Mouse (Mus musculus) Patski (cell line): Measurements from ENCODE around the gene Stk19. TPM values are rescaled to one million over a fixed set of nuclear protein-coding genes. Genes with fewer than 3 reads are reported as not detected.

Experiments
- ATAC-seq: fragments of 100-300 bp; one replicate; pipeline ENCODE4 v1.8.0; 2021
- CTCF ChIA-PET: fragments of 350-600 bp; sonication (Branson Sonifier 250); formaldehyde crosslinking; loops from one replicate; lab custom pipeline; 2022; ENCODE audit warnings: inconsistent platforms; lab: Charles Lee
- POLR2A ChIA-PET: fragments of 350-600 bp; sonication (Branson Sonifier 250); formaldehyde crosslinking; loops from one replicate; lab custom pipeline; 2022; ENCODE audit warnings: antibody characterized with exemption, inconsistent platforms; lab: Charles Lee
- DNase-seq: peaks from one replicate; pipeline ENCODE4 v3.0.0-alpha.2; 2011; ENCODE audit warnings: low read depth, low spot score
- H3K27me3 ChIP-seq: fragments of 371-371 bp; one replicate; pipeline ENCODE4 v1.5.1; 2021
- CTCF ChIP-seq: fragments of 100-300 bp; IDR thresholded peaks from one replicate; pipeline ENCODE4 v1.5.1; 2021
- in situ Hi-C: fragments of 300-500 bp; cut with MboI; formaldehyde crosslinking; loops from 3 replicates; pipeline ENCODE4 v1.11.1; 2018; ENCODE audit warnings: low pct_unique_long_range_greater_than_20kb, mixed read lengths
- polyA plus RNA-seq: library from polyadenylated mRNA; unstranded; gene quantifications from one replicate; pipeline ENCODE4 v1.2.3, GENCODE M21; 2021

Stk19 gene
- 50.8 TPM for polyA plus RNA-seq

DNA sequence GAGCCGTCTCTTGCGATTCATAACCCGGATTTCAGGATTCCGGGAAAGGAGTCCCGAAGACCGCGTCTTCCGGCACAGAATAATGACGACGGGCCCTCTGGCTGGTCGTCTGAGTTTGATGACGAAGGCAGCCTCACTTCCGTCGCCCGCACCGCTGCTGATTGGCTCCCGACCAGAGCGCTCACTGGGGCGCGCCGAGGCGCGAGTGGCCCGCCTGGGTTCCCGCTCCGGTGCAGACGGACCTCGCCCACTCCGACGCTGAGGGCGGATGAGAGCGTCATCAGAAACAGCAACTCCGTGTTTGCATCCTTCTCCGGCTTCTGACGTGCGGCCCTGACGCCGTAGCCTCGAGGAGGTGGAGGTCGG is at the start of gene Stk19, which contains the start of gene Dxo:
Stk19 (minus strand) TSS at position 90 of the 366 bp plus-strand sequence.
Dxo (plus strand) TSS at position 164 of the 366 bp plus-strand sequence.
- TF ChIP-seq CTCF: no peak
- peak; percentile 85 for DNase-seq
- peak; percentile 78 for ATAC-seq
- ChIA-PET CTCF (no interaction called here), POLR2A (no interaction called here)
- in situ Hi-C loops: no loop called here
- no peaks in the 10 kb centered on the region for H3K27me3 ChIP-seq

DNA sequence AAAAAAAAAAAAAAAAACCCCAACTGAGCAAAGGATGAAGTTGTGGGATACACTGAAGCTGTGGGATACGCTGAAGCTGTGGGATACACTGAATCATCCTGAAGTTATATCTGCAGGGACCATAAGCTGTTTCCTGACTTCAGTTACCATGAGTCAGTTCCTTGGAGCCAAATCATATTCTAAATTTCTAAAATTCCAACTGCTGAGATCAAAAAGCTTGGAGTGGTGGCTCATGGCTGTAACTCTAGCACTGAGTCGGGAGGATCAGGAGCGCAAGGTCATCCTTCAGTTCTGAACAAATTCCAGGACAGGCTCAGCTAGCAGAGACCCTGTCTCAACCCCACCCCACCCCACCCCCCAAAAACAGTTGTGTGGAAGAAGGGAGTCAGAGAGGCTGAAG is 48.9 kb upstream of the Stk19 start:
- no peak for TF ChIP-seq CTCF
- in situ Hi-C loops: no loop called here
- ChIA-PET CTCF (interaction anchor here (1.9 kb wide), 1 partner anchor 30 kb away, joined by 6 read pairs; no protein-coding TSS in a partner anchor), POLR2A (interaction anchor here (0.6 kb wide), 1 partner anchor 17 kb away, joined by 4 read pairs; no protein-coding TSS in a partner anchor)
- H3K27me3 ChIP-seq: no peaks in the 10 kb centered on the region
- no peak for DNase-seq
- peak; percentile 31 for ATAC-seq

DNA sequence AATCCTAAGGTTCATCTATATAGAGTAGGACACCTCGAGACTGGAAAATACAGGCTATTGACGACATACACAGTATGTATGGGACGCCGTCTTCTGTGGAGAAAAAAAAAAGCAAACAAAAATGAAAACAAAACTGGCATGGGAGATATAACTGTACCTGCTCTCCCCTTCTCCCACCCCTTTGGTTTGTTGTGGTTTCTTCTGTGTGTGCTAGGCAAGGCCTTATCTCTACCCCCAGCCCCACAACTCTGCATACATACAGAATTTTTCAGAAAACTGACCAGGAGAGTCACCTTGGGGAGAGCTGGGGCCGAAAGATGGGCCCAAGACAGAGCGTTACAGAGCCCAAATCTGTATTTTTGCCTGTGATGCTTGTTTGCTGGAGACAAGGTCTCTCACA is 48.0 kb upstream of the Stk19 start:
- ATAC-seq: no peak

DNA sequence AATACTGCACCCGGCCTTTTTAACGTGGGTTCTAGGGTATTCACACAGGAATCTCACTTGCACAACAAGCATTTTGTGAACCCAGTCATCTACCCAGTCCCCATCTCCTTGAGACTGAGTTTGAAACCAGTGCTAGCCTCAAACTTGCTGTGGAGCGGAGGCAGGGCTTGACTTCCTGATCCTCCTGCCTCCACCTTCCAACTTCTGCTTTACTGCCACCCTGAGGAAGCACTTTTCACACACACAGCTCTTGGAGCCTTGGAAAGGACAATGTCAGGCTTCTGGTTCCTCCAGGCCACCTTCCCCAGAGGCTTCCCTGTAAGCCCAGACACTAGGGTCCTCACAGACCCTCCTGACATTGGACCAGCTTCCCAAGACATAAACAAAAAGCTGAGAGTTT is 46.6 kb upstream of the Stk19 start:
- no peak for TF ChIP-seq CTCF
- ChIA-PET CTCF (interaction anchor here (0.9 to 2.2 kb wide), 3 partner anchors 27 to 41 kb away, joined by 3 to 5 read pairs (median 4); no protein-coding TSS in a partner anchor), POLR2A (no interaction called here)
- ATAC-seq: peak; percentile 49
- no peaks in the 10 kb centered on the region for H3K27me3 ChIP-seq
- in situ Hi-C loops: no loop called here
- no peak for DNase-seq

More for the DNA sequence above, 48.0 kb upstream of the Stk19 start:
- POLR2A ChIA-PET: interaction anchor here (1.0 kb wide), 1 partner anchor 9 kb away, joined by 4 read pairs; no protein-coding TSS in a partner anchor
- H3K27me3 ChIP-seq: no peaks in the 10 kb centered on the region
- TF ChIP-seq CTCF: no peak
- in situ Hi-C loops: no loop called here
- DNase-seq: no peak
- CTCF ChIA-PET: interaction anchor here (1.9 kb wide), 1 partner anchor 29 kb away, joined by 6 read pairs; no protein-coding TSS in a partner anchor

DNA sequence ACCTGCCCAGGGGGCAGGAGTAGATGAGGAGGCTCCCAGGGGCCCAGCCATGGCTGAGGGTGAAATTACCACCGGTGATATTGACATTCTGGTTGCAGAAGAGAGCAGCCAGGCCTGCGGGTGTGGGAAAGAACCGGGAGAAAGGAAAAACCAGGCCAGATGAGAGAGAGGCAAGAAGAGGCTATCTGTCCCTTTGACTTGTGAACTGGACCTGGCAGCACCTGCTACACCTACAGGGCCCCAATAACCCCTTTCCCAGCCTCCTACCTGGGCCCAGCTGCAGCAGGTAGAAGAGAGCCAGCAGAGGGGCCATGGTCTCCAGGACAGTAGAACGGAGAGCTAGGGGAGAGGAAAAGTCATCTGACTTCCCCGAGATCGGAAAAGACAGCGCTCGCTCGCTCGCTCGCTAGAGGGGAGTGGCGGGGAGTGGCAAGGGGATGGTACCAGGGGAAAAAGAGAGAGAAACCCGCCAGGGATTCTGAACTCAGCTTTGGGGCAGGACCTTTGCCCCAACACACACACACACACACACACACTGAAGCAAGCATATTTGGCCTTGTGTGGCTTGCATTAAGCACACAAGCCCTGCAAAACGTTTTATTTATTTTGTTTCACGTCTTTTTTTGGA is 45.1 kb upstream of the Stk19 start, which contains the start of gene Gm20547:
Gm20547 (minus strand) TSS at position 360 of the 628 bp plus-strand sequence.
- in situ Hi-C loops: no loop called here

DNA sequence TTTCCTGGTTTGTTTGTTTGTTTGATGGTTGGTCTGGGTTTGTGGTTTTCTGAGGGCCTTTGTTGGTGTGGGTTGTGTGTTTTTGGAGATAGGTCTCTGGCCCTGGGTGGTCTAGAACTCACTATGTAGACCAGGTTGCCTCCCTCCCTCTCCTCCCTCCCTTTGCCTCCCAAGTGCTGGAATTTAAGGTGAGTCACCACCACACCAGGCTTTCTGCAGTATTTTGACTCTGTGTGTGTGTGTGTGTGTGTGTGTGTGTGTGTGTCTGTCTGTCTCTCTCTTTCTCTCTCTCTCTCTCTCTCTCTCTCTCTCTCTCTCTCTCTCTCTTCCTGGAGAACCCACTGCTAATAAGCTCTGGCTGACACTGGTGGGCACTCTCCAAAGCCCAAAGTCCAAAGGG is 44.4 kb upstream of the Stk19 start:
- CTCF ChIA-PET: interaction anchor here (1.2 kb wide), 1 partner anchor 9 kb away, joined by 3 read pairs; no protein-coding TSS in a partner anchor
- in situ Hi-C loops: no loop called here
- ATAC-seq: no peak
- no peak for TF ChIP-seq CTCF
- POLR2A ChIA-PET: interaction anchor here (0.7 to 1.1 kb wide), 3 partner anchors 11 to 157 kb away, joined by 3 to 4 read pairs (median 4); no protein-coding TSS in a partner anchor
- no peaks in the 10 kb centered on the region for H3K27me3 ChIP-seq
- DNase-seq: no peak

More for the DNA sequence above, 45.1 kb upstream of the Stk19 start, which contains the start of gene Gm20547:
- ATAC-seq: no peak
- CTCF ChIA-PET: interaction anchor here (2.2 kb wide), 1 partner anchor 25 kb away, joined by 5 read pairs; no protein-coding TSS in a partner anchor
- DNase-seq: no peak
- POLR2A ChIA-PET: interaction anchor here (0.7 to 1.1 kb wide), 2 partner anchors 12 to 16 kb away, joined by 3 to 4 read pairs; no protein-coding TSS in a partner anchor
- H3K27me3 ChIP-seq: no peaks in the 10 kb centered on the region
- no peak for TF ChIP-seq CTCF

DNA sequence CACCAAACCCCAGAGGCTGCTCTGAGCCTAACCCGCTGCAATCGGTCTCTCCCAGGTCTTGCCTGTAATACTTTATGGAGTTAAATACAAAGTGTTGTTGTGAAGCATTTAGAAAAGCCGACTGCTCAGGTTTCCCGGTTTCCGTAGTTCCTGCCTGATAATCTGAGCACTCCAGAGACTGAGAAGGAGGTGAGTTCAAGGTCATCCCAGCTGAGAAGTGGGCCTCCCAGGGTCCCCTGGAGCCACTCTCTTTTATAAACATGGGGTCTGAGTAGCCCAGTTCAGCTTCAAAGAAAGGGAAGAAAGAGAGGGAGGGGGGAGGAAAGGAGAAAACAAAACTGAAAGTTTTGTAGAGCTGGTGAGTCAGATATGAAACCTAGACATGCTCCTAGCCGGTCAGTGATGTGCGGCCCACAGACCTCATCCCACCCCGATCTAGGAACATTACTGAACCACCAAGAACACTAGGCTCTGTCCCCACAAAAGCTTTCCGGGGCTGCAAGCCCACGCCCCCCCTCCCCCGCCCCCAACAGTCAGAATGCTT is 42.7 kb upstream of the Stk19 start, which contains the start of gene Zbtb12:
Zbtb12 (plus strand) TSS at position 148 of the 544 bp plus-strand sequence.
- POLR2A ChIA-PET: interaction anchor here (0.7 kb wide), 1 partner anchor 18 kb away, joined by 3 read pairs; no protein-coding TSS in a partner anchor
- no peaks in the 10 kb centered on the region for H3K27me3 ChIP-seq
- in situ Hi-C loops: no loop called here
- TF ChIP-seq CTCF: no peak
- CTCF ChIA-PET: interaction anchor here (1.4 to 2.5 kb wide), 2 partner anchors 13 to 23 kb away, joined by 3 to 15 read pairs; no protein-coding TSS in a partner anchor
- no peak for ATAC-seq
- no peak for DNase-seq

DNA sequence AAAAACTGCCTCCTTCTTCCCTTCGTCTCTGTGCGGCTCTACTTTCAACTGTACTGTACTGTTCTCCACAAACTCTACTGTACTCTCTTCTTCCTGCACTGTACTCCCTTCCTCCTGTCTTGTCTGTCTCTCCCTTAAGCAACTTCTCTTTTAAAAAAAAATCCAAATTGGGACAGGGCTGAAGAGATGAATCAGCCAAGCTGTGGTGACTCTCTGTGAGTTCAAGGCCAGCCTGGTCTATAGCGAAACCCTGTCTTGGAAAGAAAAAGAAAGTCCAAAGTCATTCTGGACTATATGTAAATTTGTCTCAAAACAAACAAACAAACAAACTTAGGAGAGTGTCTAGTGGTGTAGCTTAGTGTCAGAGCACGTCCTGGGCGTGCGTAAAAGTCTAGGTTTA is 37.6 kb upstream of the Stk19 start:
- no peak for DNase-seq
- ChIA-PET POLR2A (no interaction called here), CTCF (no interaction called here)
- no peak for TF ChIP-seq CTCF
- H3K27me3 ChIP-seq: no peaks in the 10 kb centered on the region
- no peak for ATAC-seq
- in situ Hi-C loops: no loop called here

DNA sequence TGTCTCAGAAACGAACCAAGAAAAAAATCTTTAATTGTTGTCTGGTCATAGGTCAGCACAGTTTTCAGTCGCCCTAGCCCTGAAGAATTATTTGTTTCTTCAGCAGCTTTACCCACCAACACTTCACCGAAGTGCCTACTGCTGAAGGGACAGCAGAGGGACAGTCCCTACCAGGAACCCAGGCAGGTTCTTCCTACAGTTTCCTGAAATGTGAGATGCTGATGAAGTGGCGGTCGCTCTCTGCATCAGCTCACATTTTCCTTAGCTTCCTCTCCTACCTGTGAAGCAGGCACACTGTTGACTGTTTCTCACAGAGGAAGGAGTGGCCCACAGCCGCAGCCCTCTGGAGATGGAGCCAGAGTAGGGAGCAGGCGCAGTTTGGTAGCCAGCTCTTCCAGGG is 29.2 kb upstream of the Stk19 start:
- ATAC-seq (no peak), DNase-seq (no peak)
- TF ChIP-seq CTCF: no peak
- ChIA-PET CTCF (interaction anchor here (1.0 kb wide), 1 partner anchor 14 kb away, joined by 3 read pairs; the partner anchor contains the start of gene Zbtb12), POLR2A (no interaction called here)
- no peaks in the 10 kb centered on the region for H3K27me3 ChIP-seq
- in situ Hi-C loops: no loop called here

DNA sequence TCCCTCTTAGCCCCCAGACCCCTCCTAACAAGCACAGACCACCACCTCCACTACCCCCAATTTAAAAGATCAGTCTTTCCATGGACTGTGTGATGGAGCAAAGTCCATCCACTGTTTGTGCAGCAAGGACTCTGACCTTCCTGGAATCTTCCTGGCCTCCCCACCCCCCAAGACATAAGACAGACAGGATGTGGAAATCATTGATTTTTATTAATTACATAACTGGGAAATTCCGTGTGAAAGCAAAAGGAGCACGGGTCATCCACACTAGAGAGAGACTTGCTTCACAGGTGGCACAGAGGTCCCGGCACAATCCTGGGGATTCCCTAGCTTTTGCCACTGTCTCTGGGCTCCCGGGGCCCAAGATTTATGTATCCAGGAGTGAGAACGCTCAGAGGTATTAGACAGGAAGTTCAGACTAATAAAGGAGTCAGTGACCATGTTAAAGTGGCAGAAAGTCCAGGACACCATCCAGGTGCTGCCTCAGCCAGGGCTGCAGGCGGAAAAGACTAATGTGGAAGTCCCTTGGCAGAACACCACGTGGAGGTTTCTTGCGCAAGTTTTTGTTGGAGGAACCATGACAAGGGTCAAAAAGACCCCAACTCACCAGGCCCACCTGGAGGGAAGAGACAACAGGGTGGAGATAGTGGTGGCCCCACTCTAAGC is 25.8 kb upstream of the Stk19 start, which contains the start of gene Cfb:
Cfb (minus strand) TSS at position 103 of the 666 bp plus-strand sequence.
- POLR2A ChIA-PET: no interaction called here
- TF ChIP-seq CTCF: no peak
- CTCF ChIA-PET: no interaction called here
- H3K27me3 ChIP-seq: no peaks in the 10 kb centered on the region
- ATAC-seq (no peak), DNase-seq (no peak)
- in situ Hi-C loops: loop anchor here (5.0 kb wide), 1 partner anchor 80 kb away; no protein-coding TSS in a partner anchor
